ENCODE assay signal across 12 mouse cellular contexts in genomic region chr11:72953116-72953439, GRCm38 (mm10). TPM values are rescaled to one million over a fixed set of nuclear protein-coding genes. Genes with fewer than 3 reads are reported as not detected.
DNase-seq lines count a peak whose midpoint lies in the region; ATAC-seq lines count a peak whose summit lies in the region.
"Had no signal": no experiment of that assay in that cellular context is flagged by ENCODE, and none has a peak within 500 bp of the region (broad histone marks: within the 10 kb centered on the region; RNA-seq: fewer than 3 reads in every experiment).

No protein-coding gene starts in this region.

- H3K27ac ChIP-seq in heart, embryonic 10.5 days = peak overlapping the region; percentile 72; the same call in 1 of the 2 replicates
- H3K27ac ChIP-seq in kidney, embryonic 15.5 days = peak overlapping the region; percentile 64
- 0 out of 2 replicates have a peak overlapping the region, but pooled peaks have one; percentile 23 for H3K27ac ChIP-seq in midbrain, embryonic 10.5 days (replicated peaks)
- no peak overlapping the region for H3K27ac ChIP-seq in midbrain, embryonic 14.5 days (replicated peaks; ENCODE audit: low read depth, low read length)
- peak overlapping the region; percentile 72; the same call in 1 of the 2 replicates for H3K27ac ChIP-seq in stomach, embryonic 15.5 days
- H3K27ac ChIP-seq: forebrain, embryonic 10.5 days; hindbrain, embryonic 10.5 days had no signal

- no peak overlapping the region for H3K4me2 ChIP-seq in kidney, embryonic 15.5 days
- no peak overlapping the region for H3K4me2 ChIP-seq in midbrain, embryonic 14.5 days (ENCODE audit: low read length)
- no peak overlapping the region for H3K4me2 ChIP-seq in stomach, embryonic 15.5 days

- peaks cover 10% of the 10 kb centered on the region; the same call in 1 of the 2 replicates for H3K27me3 ChIP-seq in heart, embryonic 10.5 days (ENCODE audit: insufficient read depth, poor library complexity, severe bottlenecking)
- H3K27me3 ChIP-seq in kidney, embryonic 15.5 days = no peaks in the 10 kb centered on the region
- peaks cover 11% of the 10 kb centered on the region; the same call in 1 of the 2 replicates for H3K27me3 ChIP-seq in midbrain, embryonic 10.5 days (ENCODE audit: low read depth, poor library complexity, severe bottlenecking)
- no peaks in the 10 kb centered on the region for H3K27me3 ChIP-seq in midbrain, embryonic 14.5 days (ENCODE audit: control insufficient read depth, insufficient read depth, low read length)
- H3K27me3 ChIP-seq in stomach, embryonic 15.5 days (replicated peaks) = no peaks in the 10 kb centered on the region

- 68% methylated on average over 1 of the region's 1 CpGs for WGBS in heart, embryonic 10.5 days
- 91% methylated on average over 1 of the region's 1 CpGs for WGBS in kidney, embryonic 15.5 days
- WGBS in midbrain, embryonic 10.5 days = 59% methylated on average over 1 of the region's 1 CpGs
- whole genome bisulfite sequencing in midbrain, embryonic 14.5 days = 74% methylated on average over 1 of the region's 1 CpGs
- WGBS in stomach, embryonic 15.5 days = 72% methylated on average over 1 of the region's 1 CpGs

- H3K36me3 ChIP-seq in heart, embryonic 10.5 days = no peaks in the 10 kb centered on the region
- no peaks in the 10 kb centered on the region for H3K36me3 ChIP-seq in kidney, embryonic 15.5 days
- H3K36me3 ChIP-seq in midbrain, embryonic 10.5 days = no peaks in the 10 kb centered on the region
- H3K36me3 ChIP-seq in midbrain, embryonic 14.5 days (ENCODE audit: control insufficient read depth, insufficient read depth, low read length) = no peaks in the 10 kb centered on the region
- no peaks in the 10 kb centered on the region for H3K36me3 ChIP-seq in stomach, embryonic 15.5 days
- H3K36me3 ChIP-seq: forebrain, embryonic 10.5 days; hindbrain, embryonic 10.5 days had no signal

- peaks cover 47% of the 10 kb centered on the region for H3K4me1 ChIP-seq in heart, embryonic 10.5 days
- H3K4me1 ChIP-seq in kidney, embryonic 15.5 days = peaks cover 50% of the 10 kb centered on the region
- H3K4me1 ChIP-seq in midbrain, embryonic 10.5 days = peaks cover 22% of the 10 kb centered on the region
- no peaks in the 10 kb centered on the region for H3K4me1 ChIP-seq in midbrain, embryonic 14.5 days (ENCODE audit: control insufficient read depth, insufficient read depth, low read length)
- peaks cover 32% of the 10 kb centered on the region for H3K4me1 ChIP-seq in stomach, embryonic 15.5 days

- H3K4me3 ChIP-seq in heart, embryonic 10.5 days = no peak overlapping the region
- H3K4me3 ChIP-seq in kidney, embryonic 15.5 days (replicated peaks) = no peak overlapping the region
- H3K4me3 ChIP-seq in midbrain, embryonic 10.5 days = no peak overlapping the region
- no peak overlapping the region for H3K4me3 ChIP-seq in midbrain, embryonic 14.5 days (replicated peaks; ENCODE audit: low read depth, low read length)
- no peak overlapping the region for H3K4me3 ChIP-seq in stomach, embryonic 15.5 days (replicated peaks)
- H3K4me3 ChIP-seq: forebrain, embryonic 10.5 days; hindbrain, embryonic 10.5 days had no signal

- H3K9ac ChIP-seq in kidney, embryonic 15.5 days = no peak overlapping the region
- H3K9ac ChIP-seq in midbrain, embryonic 14.5 days (replicated peaks; ENCODE audit: low read length) = no peak overlapping the region
- no peak overlapping the region for H3K9ac ChIP-seq in stomach, embryonic 15.5 days

- H3K9me3 ChIP-seq in heart, embryonic 10.5 days = no peaks in the 10 kb centered on the region
- no peaks in the 10 kb centered on the region for H3K9me3 ChIP-seq in kidney, embryonic 15.5 days (replicated peaks)
- H3K9me3 ChIP-seq in midbrain, embryonic 10.5 days (replicated peaks) = peaks cover 6% of the 10 kb centered on the region
- H3K9me3 ChIP-seq in midbrain, embryonic 14.5 days (ENCODE audit: control insufficient read depth, low read length) = no peaks in the 10 kb centered on the region
- H3K9me3 ChIP-seq in stomach, embryonic 15.5 days = no peaks in the 10 kb centered on the region

- DNase-seq in heart, embryonic 10.5 days (ENCODE audit: low spot score) = no peak
- no peak for DNase-seq in heart, adult 18-20 months
- no peak for DNase-seq in kidney, postnatal 25 days
- no peak for DNase-seq in midbrain, embryonic 10.5 days (ENCODE audit: low spot score)
- DNase-seq in midbrain, embryonic 14.5 days = no peak
- DNase-seq: layer of hippocampus, postnatal 36 days; thymus, postnatal 25 days had no signal

- no peak for ATAC-seq in kidney, embryonic 15.5 days (replicated peaks; ENCODE audit: low FRiP score)
- no peak for ATAC-seq in midbrain, embryonic 14.5 days (ENCODE audit: low FRiP score, low TSS enrichment)
- no peak for ATAC-seq in stomach, embryonic 15.5 days (ENCODE audit: insufficient read depth, low FRiP score, low read depth)
- no peak for ATAC-seq in frontal cortex, adult (ENCODE audit: low TSS enrichment)

RNA-seq across cellular contexts. Expression of gene Atp2a3, which starts 7.9 kb away (rescaled TPM):
- 3.4 and 4.1 TPM in 2 replicates for polyA plus RNA-seq in heart, embryonic 10.5 days (2016; fragmentation: Nextera tagmentation; extraction: Ambion mirVana)
- total RNA-seq in heart, adult 18-20 months (2021) = 10 to 100 TPM in 1 of 2 experiments, 1 to 10 TPM in 1; 8.6 to 15.8 TPM
- 4.2 and 5.7 TPM in 2 replicates for polyA plus RNA-seq in kidney, embryonic 15.5 days (2015; fragmentation: Nextera tagmentation; extraction: Ambion mirVana)
- polyA plus RNA-seq in midbrain, embryonic 10.5 days (2016; fragmentation: Nextera tagmentation; extraction: Ambion mirVana) = 1.2 TPM in 2 replicates
- 0.55 and 0.91 TPM in 2 replicates for polyA plus RNA-seq in midbrain, embryonic 14.5 days (2014; fragmentation: Nextera tagmentation; extraction: Ambion mirVana)
- 18.9 and 20.6 TPM in 2 replicates for polyA plus RNA-seq in stomach, embryonic 15.5 days (2015; fragmentation: Nextera tagmentation; extraction: Ambion mirVana)

RNA-seq across cellular contexts. Expression of gene P2rx1, which starts 45.8 kb away (rescaled TPM):
- 2.6 and 4.8 TPM in 2 replicates for polyA plus RNA-seq in heart, embryonic 10.5 days (2016; fragmentation: Nextera tagmentation; extraction: Ambion mirVana)
- total RNA-seq in heart, adult 18-20 months (2021) = under 1 TPM; 0.25 to 0.28 TPM
- 1.6 and 1.7 TPM in 2 replicates for polyA plus RNA-seq in kidney, embryonic 15.5 days (2015; fragmentation: Nextera tagmentation; extraction: Ambion mirVana)
- 1.2 TPM in 2 replicates for polyA plus RNA-seq in midbrain, embryonic 10.5 days (2016; fragmentation: Nextera tagmentation; extraction: Ambion mirVana)
- 0.36 and 0.41 TPM in 2 replicates for polyA plus RNA-seq in midbrain, embryonic 14.5 days (2014; fragmentation: Nextera tagmentation; extraction: Ambion mirVana)
- polyA plus RNA-seq in stomach, embryonic 15.5 days (2015; fragmentation: Nextera tagmentation; extraction: Ambion mirVana) = 33.7 and 52.1 TPM in 2 replicates
